Mouse (Mus musculus) megakaryocyte-erythroid progenitor cell, adult 5-6 weeks (primary cell): ENCODE measurements around the gene E2f7. TPM values are rescaled to one million over a fixed set of nuclear protein-coding genes. Genes with fewer than 3 reads are reported as not detected.

Source experiments
- ATAC-seq: replicated peaks from 2 replicates; pipeline ENCODE4 v1.8.0; 2016; ENCODE audit warnings: mild to moderate bottlenecking, inconsistent platforms; ENCODE audit not compliant: severe bottlenecking, poor library complexity, low FRiP score, low TSS enrichment
- total RNA-seq, 2 experiments: library from RNA; stranded (forward) in 1 of 2; stranded (reverse) in 1 of 2; fragments of 200-1000, 215-1000 nt in 1 of 2; fragments of >200 nt in 1 of 2; fragmentation: Nextera tagmentation in 1 of 2; gene quantifications; 2 replicates each; pipeline ENCODE4 v1.2.3; 2014 to 2017

The E2f7 gene
- total RNA-seq, 2 experiments from 2014 or later = 9.0 to 14.3 TPM

- no peak for ATAC-seq
These were observed 87.1 kb downstream of the E2f7 start for GRCm38 (mm10) chr10:110832336-110832735.

- ATAC-seq = no peak
These were observed 90.0 kb downstream of the E2f7 start for GRCm38 (mm10) chr10:110835115-110835806.

Other genes with a start within 250 kb of the E2f7 start
- gene Csrp2, start 174.3 kb downstream of the E2f7 start, total RNA-seq (2014; fragmentation: Nextera tagmentation) = not detected in 2 replicates
- gene Csrp2, start 174.3 kb downstream of the E2f7 start, total RNA-seq (2017) = 7.3 and 8.8 TPM in 2 replicates